Mouse (Mus musculus) T-helper 2 cell (primary cell): ENCODE measurements around the gene Vav2.

Experiments used
- in situ Hi-C: fragments of 300-600 bp; cut with MboI, MseI; formaldehyde crosslinking; loops from one replicate; pipeline ENCODE4 v1.15.1; 2025; ENCODE audit warnings: high pct_unique_total_duplicates

Vav2 gene

GRCm38 (mm10) chr2:27371450-27371849 lies 55.4 kb downstream of the Vav2 start:
- in situ Hi-C loops = no loop called here

- in situ Hi-C loops = no loop called here
These were observed 57.9 kb downstream of the Vav2 start for GRCm38 (mm10) chr2:27368980-27369379.

GRCm38 (mm10) chr2:27365296-27365695 lies 61.5 kb downstream of the Vav2 start:
- in situ Hi-C loops = no loop called here

GRCm38 (mm10) chr2:27361786-27362185 lies 65.0 kb downstream of the Vav2 start:
- in situ Hi-C loops = no loop called here

GRCm38 (mm10) chr2:27358461-27358860 lies 68.4 kb downstream of the Vav2 start:
- in situ Hi-C loops = no loop called here

GRCm38 (mm10) chr2:27355684-27356083 lies 71.1 kb downstream of the Vav2 start:
- in situ Hi-C loops = no loop called here

GRCm38 (mm10) chr2:27354610-27355211 lies 72.1 kb downstream of the Vav2 start:
- in situ Hi-C loops = no loop called here

- in situ Hi-C loops = no loop called here
These were observed 74.1 kb downstream of the Vav2 start for GRCm38 (mm10) chr2:27352720-27353119.

GRCm38 (mm10) chr2:27350371-27350770 lies 76.5 kb downstream of the Vav2 start:
- in situ Hi-C loops = no loop called here

GRCm38 (mm10) chr2:27343984-27344453 lies 82.8 kb downstream of the Vav2 start:
- in situ Hi-C loops = loop anchor here (10.0 kb wide), 1 partner anchor 501 kb away; no protein-coding TSS in a partner anchor

- in situ Hi-C loops = loop anchor here (10.0 kb wide), 1 partner anchor 504 kb away; no protein-coding TSS in a partner anchor
These were observed 86.2 kb downstream of the Vav2 start for GRCm38 (mm10) chr2:27340682-27341081.

GRCm38 (mm10) chr2:27339051-27339450 lies 87.8 kb downstream of the Vav2 start:
- in situ Hi-C loops = no loop called here

GRCm38 (mm10) chr2:27337261-27337660 lies 89.6 kb downstream of the Vav2 start:
- in situ Hi-C loops = no loop called here

- in situ Hi-C loops = no loop called here
These were observed 90.2 kb downstream of the Vav2 start for GRCm38 (mm10) chr2:27336600-27336999.

- in situ Hi-C loops = no loop called here
These were observed 92.0 kb downstream of the Vav2 start for GRCm38 (mm10) chr2:27334816-27335215.

- in situ Hi-C loops = no loop called here
These were observed 95.3 kb downstream of the Vav2 start for GRCm38 (mm10) chr2:27331560-27331959.

- in situ Hi-C loops = no loop called here
These were observed 96.4 kb downstream of the Vav2 start for GRCm38 (mm10) chr2:27330446-27330845.

GRCm38 (mm10) chr2:27329386-27330060 lies 97.3 kb downstream of the Vav2 start:
- in situ Hi-C loops = no loop called here

- in situ Hi-C loops = no loop called here
These were observed 98.2 kb downstream of the Vav2 start for GRCm38 (mm10) chr2:27328613-27329041.

GRCm38 (mm10) chr2:27327886-27328285 lies 98.9 kb downstream of the Vav2 start:
- in situ Hi-C loops = no loop called here

GRCm38 (mm10) chr2:27327076-27327475 lies 99.8 kb downstream of the Vav2 start:
- in situ Hi-C loops = no loop called here

GRCm38 (mm10) chr2:27326357-27326756 lies 100.5 kb downstream of the Vav2 start:
- in situ Hi-C loops = no loop called here

GRCm38 (mm10) chr2:27324690-27325089 lies 102.1 kb downstream of the Vav2 start:
- in situ Hi-C loops = no loop called here
